Mouse (Mus musculus): ENCODE data around the gene Cabcoco1. TPM values are rescaled to one million over a fixed set of nuclear protein-coding genes. Genes with fewer than 3 reads are reported as not detected.
A peak's percentile ranks its signal among the peaks of the same experiment; 100 is the strongest.

The Cabcoco1 gene
- polyA plus RNA-seq, 1 experiment from 2014 or later, result 4.4 TPM

DNA sequence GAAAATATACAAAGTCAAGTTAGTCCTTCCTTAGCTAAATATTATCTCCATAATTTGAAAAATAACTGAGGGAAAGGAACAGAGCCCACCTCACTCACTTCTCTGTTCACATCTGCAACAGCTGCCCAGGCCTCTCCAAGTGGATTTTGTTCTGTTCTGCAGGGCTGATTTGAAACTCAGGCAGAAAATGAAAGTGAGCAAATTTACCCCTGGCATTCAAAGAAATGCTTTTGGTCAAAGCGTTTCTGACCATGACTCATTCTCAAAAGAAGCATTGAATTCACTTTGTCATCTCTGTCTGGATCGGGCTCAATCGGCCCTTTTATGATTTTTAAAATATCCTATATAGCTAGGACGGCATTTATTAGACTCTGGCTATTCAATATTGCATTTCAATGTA lies 135.8 kb downstream of the Cabcoco1 start:
- Histone ChIP-seq H3K9me3 (ENCODE audit: control insufficient read depth, low read length) (0 out of 2 replicates have a peak, but pooled peaks cover 6% of the 10 kb centered on the region), H3K4me1 (ENCODE audit: control insufficient read depth, insufficient read depth, low read length) (no peaks in the 10 kb centered on the region), H3K27ac (replicated peaks; ENCODE audit: low read depth, low read length) (no peak overlapping the region), H3K36me3 (ENCODE audit: control insufficient read depth, insufficient read depth, low read length) (no peaks in the 10 kb centered on the region), H3K27me3 (replicated peaks; ENCODE audit: control insufficient read depth, insufficient read depth, low read length) (no peaks in the 10 kb centered on the region), H3K4me2 (ENCODE audit: low read depth, low read length) (no peak overlapping the region), H3K4me3 (ENCODE audit: low read depth, low read length) (no peak overlapping the region), H3K9ac (ENCODE audit: low read depth, low read length) (no peak overlapping the region)
- DNase-seq (ENCODE audit: low spot score) (peak; percentile 5), ATAC-seq (ENCODE audit: low read depth) (no peak)
- WGBS, result 67% methylated on average over 4 of the region's 4 CpGs

DNA sequence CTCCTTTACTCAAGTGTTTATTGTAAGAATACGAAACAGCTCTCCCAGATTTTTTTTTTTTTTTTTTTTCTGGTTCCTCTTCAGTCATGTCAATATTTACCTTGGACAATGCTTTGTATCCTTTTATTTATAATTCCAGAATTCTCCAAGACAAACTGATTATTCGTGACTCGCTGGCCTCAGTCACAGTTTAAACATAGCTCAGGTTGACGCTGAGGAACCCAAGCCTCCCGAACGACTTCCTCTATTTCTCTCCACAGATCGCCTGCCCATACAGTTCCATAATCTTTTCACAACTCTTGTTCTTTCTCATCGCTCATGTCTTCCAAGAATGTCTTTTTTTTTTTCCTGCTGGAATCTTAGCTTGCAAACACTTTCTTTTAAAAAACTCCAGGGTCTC lies 144.9 kb downstream of the Cabcoco1 start:
- Histone ChIP-seq H3K9ac (ENCODE audit: low read depth, low read length) (no peak overlapping the region), H3K36me3 (ENCODE audit: control insufficient read depth, insufficient read depth, low read length) (no peaks in the 10 kb centered on the region), H3K4me1 (ENCODE audit: control insufficient read depth, insufficient read depth, low read length) (peaks cover 12% of the 10 kb centered on the region), H3K4me2 (ENCODE audit: low read depth, low read length) (no peak overlapping the region), H3K27me3 (replicated peaks; ENCODE audit: control insufficient read depth, insufficient read depth, low read length) (no peaks in the 10 kb centered on the region), H3K9me3 (ENCODE audit: control insufficient read depth, low read length) (peaks cover 12% of the 10 kb centered on the region), H3K4me3 (ENCODE audit: low read depth, low read length) (no peak overlapping the region), H3K27ac (replicated peaks; ENCODE audit: low read depth, low read length) (no peak overlapping the region; the same call in 1 of the 2 replicates)
- ATAC-seq (ENCODE audit: low read depth) (no peak), DNase-seq (ENCODE audit: low spot score) (peak; percentile 45)
- 71% methylated on average over 8 of the region's 8 CpGs for WGBS

DNA sequence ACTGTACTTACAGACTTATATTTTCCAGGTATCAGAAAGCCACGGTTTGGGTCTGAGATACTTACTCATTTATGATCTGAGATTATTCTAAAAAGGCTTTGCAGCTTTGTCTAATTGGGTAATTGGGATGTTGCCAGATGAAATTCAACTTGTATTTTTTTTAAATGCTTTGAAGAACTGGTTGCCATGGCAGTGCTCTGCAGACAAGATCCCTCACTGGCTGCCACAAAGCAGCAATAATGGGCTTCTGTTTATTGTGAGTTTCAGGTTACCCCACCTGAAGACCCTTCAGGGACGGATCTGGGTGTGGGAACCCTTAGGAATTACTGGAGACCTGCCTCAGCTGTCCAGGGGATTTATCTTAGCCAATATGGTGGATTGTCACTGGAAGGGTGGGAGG lies 145.6 kb downstream of the Cabcoco1 start:
- Histone ChIP-seq H3K4me3 (ENCODE audit: low read depth, low read length) (no peak overlapping the region), H3K36me3 (ENCODE audit: control insufficient read depth, insufficient read depth, low read length) (no peaks in the 10 kb centered on the region), H3K27me3 (replicated peaks; ENCODE audit: control insufficient read depth, insufficient read depth, low read length) (no peaks in the 10 kb centered on the region), H3K9me3 (ENCODE audit: control insufficient read depth, low read length) (peaks cover 12% of the 10 kb centered on the region), H3K4me1 (ENCODE audit: control insufficient read depth, insufficient read depth, low read length) (peaks cover 12% of the 10 kb centered on the region), H3K27ac (replicated peaks; ENCODE audit: low read depth, low read length) (no peak overlapping the region; the same call in 1 of the 2 replicates), H3K9ac (ENCODE audit: low read depth, low read length) (no peak overlapping the region), H3K4me2 (ENCODE audit: low read depth, low read length) (no peak overlapping the region)
- ATAC-seq (ENCODE audit: low read depth) (peak; percentile 86), DNase-seq (ENCODE audit: low spot score) (peak; percentile 85)
- 19% methylated on average over 2 of the region's 2 CpGs for WGBS

DNA sequence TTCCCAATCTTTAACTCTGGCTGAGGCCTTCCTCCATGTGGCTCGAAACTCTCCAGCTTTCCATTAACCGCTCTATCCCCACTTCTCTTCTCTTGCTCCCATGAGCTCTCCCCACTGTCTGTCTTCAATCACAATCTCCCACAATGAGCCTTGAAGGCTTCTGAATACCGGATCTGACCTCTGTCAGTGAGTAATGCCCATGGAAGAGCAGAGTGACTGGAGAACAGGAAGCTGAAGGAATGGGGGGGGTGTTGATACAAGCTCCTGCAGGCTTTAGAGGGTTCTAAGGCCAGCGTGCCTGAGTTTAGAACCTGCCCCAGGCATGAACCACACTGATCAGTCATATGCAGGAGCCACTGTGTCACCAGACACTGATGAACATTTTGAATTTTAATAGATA lies 150.1 kb downstream of the Cabcoco1 start:
- Histone ChIP-seq H3K9me3 (ENCODE audit: control insufficient read depth, low read length) (no peaks in the 10 kb centered on the region), H3K36me3 (ENCODE audit: control insufficient read depth, insufficient read depth, low read length) (no peaks in the 10 kb centered on the region), H3K27me3 (replicated peaks; ENCODE audit: control insufficient read depth, insufficient read depth, low read length) (no peaks in the 10 kb centered on the region), H3K9ac (ENCODE audit: low read depth, low read length) (no peak overlapping the region), H3K27ac (replicated peaks; ENCODE audit: low read depth, low read length) (no peak overlapping the region), H3K4me2 (ENCODE audit: low read depth, low read length) (no peak overlapping the region), H3K4me3 (ENCODE audit: low read depth, low read length) (no peak overlapping the region), H3K4me1 (ENCODE audit: control insufficient read depth, insufficient read depth, low read length) (peaks cover 11% of the 10 kb centered on the region)
- ATAC-seq (ENCODE audit: low read depth), result no peak
- no peak for DNase-seq (ENCODE audit: low spot score)
- WGBS, result 47% methylated on average over 4 of the region's 4 CpGs

DNA sequence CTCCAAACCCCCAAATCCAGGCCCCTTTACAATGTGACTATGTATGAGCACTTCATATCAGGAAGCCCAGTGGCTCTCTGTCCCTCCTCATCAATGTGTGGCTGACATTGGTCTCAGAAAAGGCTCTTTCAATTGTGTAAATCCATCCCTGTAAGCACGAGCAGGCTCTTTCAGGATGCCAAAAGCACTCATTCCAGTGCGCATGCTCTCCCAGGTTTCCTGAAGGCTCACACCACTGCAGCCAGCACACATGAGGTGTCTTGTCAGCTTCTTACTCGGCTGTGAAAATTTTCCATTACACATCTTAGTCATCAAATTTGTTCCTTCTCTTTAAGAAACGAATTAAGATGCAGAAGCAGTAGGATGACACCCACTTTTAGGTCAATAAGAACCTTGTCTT lies 152.9 kb downstream of the Cabcoco1 start:
- no peak overlapping the region for H3K27ac ChIP-seq (replicated peaks; ENCODE audit: low read depth, low read length)
- no peak overlapping the region for H3K9ac ChIP-seq (ENCODE audit: low read depth, low read length)
- no peaks in the 10 kb centered on the region for H3K36me3 ChIP-seq (ENCODE audit: control insufficient read depth, insufficient read depth, low read length)
- no peak overlapping the region for H3K4me2 ChIP-seq (ENCODE audit: low read depth, low read length)
- no peak overlapping the region for H3K4me3 ChIP-seq (ENCODE audit: low read depth, low read length)
- DNase-seq (ENCODE audit: low spot score) (no peak), ATAC-seq (ENCODE audit: low read depth) (no peak)
- H3K4me1 ChIP-seq (ENCODE audit: control insufficient read depth, insufficient read depth, low read length), result no peaks in the 10 kb centered on the region
- no peaks in the 10 kb centered on the region for H3K27me3 ChIP-seq (replicated peaks; ENCODE audit: control insufficient read depth, insufficient read depth, low read length)
- WGBS, result 73% methylated on average over 4 of the region's 4 CpGs
- no peaks in the 10 kb centered on the region for H3K9me3 ChIP-seq (ENCODE audit: control insufficient read depth, low read length)

DNA sequence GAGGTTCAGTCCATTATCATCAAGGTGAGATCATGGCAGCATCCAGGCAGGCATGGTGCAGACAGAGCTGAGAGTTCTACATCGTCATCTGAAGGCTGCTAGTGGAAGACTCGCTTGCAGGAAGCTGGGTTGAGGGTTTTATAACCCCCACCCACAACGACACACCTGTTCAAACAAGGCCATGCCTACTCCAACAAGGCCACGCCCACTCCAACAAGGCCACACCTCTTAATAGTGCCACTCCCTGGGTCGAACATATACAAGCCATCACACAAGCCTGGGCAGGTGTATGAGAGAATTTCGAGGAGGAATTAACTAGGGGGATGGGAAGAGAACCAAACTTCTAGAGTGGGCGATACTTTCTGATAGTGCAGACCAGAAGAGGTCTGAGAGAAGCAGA lies 153.6 kb downstream of the Cabcoco1 start:
- Histone ChIP-seq H3K27ac (replicated peaks; ENCODE audit: low read depth, low read length) (no peak overlapping the region), H3K9me3 (ENCODE audit: control insufficient read depth, low read length) (no peaks in the 10 kb centered on the region), H3K9ac (ENCODE audit: low read depth, low read length) (no peak overlapping the region), H3K4me2 (ENCODE audit: low read depth, low read length) (no peak overlapping the region), H3K36me3 (ENCODE audit: control insufficient read depth, insufficient read depth, low read length) (no peaks in the 10 kb centered on the region), H3K4me1 (ENCODE audit: control insufficient read depth, insufficient read depth, low read length) (no peaks in the 10 kb centered on the region), H3K27me3 (replicated peaks; ENCODE audit: control insufficient read depth, insufficient read depth, low read length) (no peaks in the 10 kb centered on the region), H3K4me3 (ENCODE audit: low read depth, low read length) (no peak overlapping the region)
- ATAC-seq (ENCODE audit: low read depth) (no peak), DNase-seq (ENCODE audit: low spot score) (no peak)
- 79% methylated on average over 7 of the region's 7 CpGs for whole genome bisulfite sequencing

Other genes with a start within 250 kb of the Cabcoco1 start
- gene Tmem26, start 181.8 kb upstream of the Cabcoco1 start, polyA plus RNA-seq (2014; fragmentation: Nextera tagmentation; extraction: Ambion mirVana), result 31.9 and 39.4 TPM in 2 replicates